Mouse (Mus musculus): ENCODE measurements at regions not wholly inside any gene's neighbourhood (a gene's known extent, or its start where the extent isn't known, plus 50 kb on each side); places are given as distances from the start of the nearest gene placed in this dataset.

GRCm38 (mm10) chr6:103431595-103431957, 78.8 kb upstream of the Chl1 start:
- no peaks in the 10 kb centered on the region for H3K9me3 ChIP-seq
- no peaks in the 10 kb centered on the region for H3K4me1 ChIP-seq
- 70% methylated on average over 5 of the region's 5 CpGs for WGBS
- no peak for ATAC-seq (ENCODE audit: insufficient number of reproducible peaks, low FRiP score, low TSS enrichment, low read depth)
- H3K27me3 ChIP-seq = no peaks in the 10 kb centered on the region
- H3K36me3 ChIP-seq = no peaks in the 10 kb centered on the region
- H3K4me3 ChIP-seq = no peak overlapping the region
- no peak overlapping the region for H3K9ac ChIP-seq
- H3K27ac ChIP-seq = no peak overlapping the region
- no peak overlapping the region for H3K4me2 ChIP-seq
